Mouse (Mus musculus) Patski (cell line): ENCODE results near the gene Hoxa11. TPM values are rescaled to one million over a fixed set of nuclear protein-coding genes. Genes with fewer than 3 reads are reported as not detected.

ENCODE experiments used
- ATAC-seq: fragments of 100-300 bp; one replicate; pipeline ENCODE4 v1.8.0; 2021
- CTCF ChIA-PET: fragments of 350-600 bp; sonication (Branson Sonifier 250); formaldehyde crosslinking; loops from one replicate; lab custom pipeline; 2022; ENCODE audit warnings: inconsistent platforms; lab: Charles Lee
- POLR2A ChIA-PET: fragments of 350-600 bp; sonication (Branson Sonifier 250); formaldehyde crosslinking; loops from one replicate; lab custom pipeline; 2022; ENCODE audit warnings: antibody characterized with exemption, inconsistent platforms; lab: Charles Lee
- DNase-seq: peaks from one replicate; pipeline ENCODE4 v3.0.0-alpha.2; 2011; ENCODE audit warnings: low read depth, low spot score
- H3K27me3 ChIP-seq: fragments of 371-371 bp; one replicate; pipeline ENCODE4 v1.5.1; 2021
- CTCF ChIP-seq: fragments of 100-300 bp; IDR thresholded peaks from one replicate; pipeline ENCODE4 v1.5.1; 2021
- in situ Hi-C: fragments of 300-500 bp; cut with MboI; formaldehyde crosslinking; loops from 3 replicates; pipeline ENCODE4 v1.11.1; 2018; ENCODE audit warnings: low pct_unique_long_range_greater_than_20kb, mixed read lengths
- polyA plus RNA-seq: library from polyadenylated mRNA; unstranded; gene quantifications from one replicate; pipeline ENCODE4 v1.2.3, GENCODE M21; 2021

Gene Hoxa11
- polyA plus RNA-seq, 1 experiment from 2014 or later: 19.3 TPM

- H3K27me3 ChIP-seq: no peaks in the 10 kb centered on the region
- CTCF ChIA-PET: interaction anchor here (0.8 to 2.9 kb wide), 8 partner anchors 10 to 211 kb away, joined by 3 to 21 read pairs (median 4); partner anchors contain the start of genes Hoxa10 and Hoxa7
- POLR2A ChIA-PET: interaction anchor here (0.7 to 37.4 kb wide), 5 partner anchors 9 to 744 kb away, joined by 3 to 778 read pairs (median 153); partner anchors contain the start of genes 5730596B20Rik, Hoxa10, Hoxa11 and Hoxa7
- ATAC-seq (peak; percentile 35), DNase-seq (no peak)
- TF ChIP-seq CTCF: no peak
- in situ Hi-C loops: loop anchor here (25.0 kb wide), 1 partner anchor 501 kb away; no protein-coding TSS in a partner anchor
Observed at GRCm38 (mm10) chr6:52213119-52213986, 32.3 kb downstream of the Hoxa11 start, which contains the start of the genes Hoxa3 and Gm28308. TSS of gene Hoxa3 (minus strand) at chr6:52213336. TSS of gene Gm28308 (minus strand) at chr6:52213339.

GRCm38 (mm10) chr6:52212556-52213118 lies 33.0 kb downstream of the Hoxa11 start:
- H3K27me3 ChIP-seq: no peaks in the 10 kb centered on the region
- in situ Hi-C loops: loop anchor here (25.0 kb wide), 1 partner anchor 500 kb away; no protein-coding TSS in a partner anchor
- CTCF ChIA-PET: interaction anchor here (0.8 to 3.4 kb wide), 4 partner anchors 8 to 210 kb away, joined by 3 to 21 read pairs (median 12); partner anchors contain the start of gene Hoxa7
- POLR2A ChIA-PET: interaction anchor here (1.4 to 37.4 kb wide), 5 partner anchors 11 to 54 kb away, joined by 4 to 778 read pairs (median 153); partner anchors contain the start of genes 5730596B20Rik, Hoxa1, Hoxa10 and Hoxa11
- DNase-seq (no peak), ATAC-seq (no peak)
- TF ChIP-seq CTCF: no peak

GRCm38 (mm10) chr6:52211961-52212360 lies 33.6 kb downstream of the Hoxa11 start:
- ChIA-PET CTCF (interaction anchor here (1.0 to 3.4 kb wide), 7 partner anchors 9 to 34 kb away, joined by 3 to 21 read pairs (median 6); partner anchors contain the start of genes Hoxa10, Hoxa11, Hoxa7 and Hoxa9), POLR2A (interaction anchor here (1.4 to 37.4 kb wide), 6 partner anchors 11 to 207 kb away, joined by 4 to 778 read pairs (median 80); partner anchors contain the start of genes 5730596B20Rik, Hoxa1, Hoxa10 and Hoxa11)
- no peaks in the 10 kb centered on the region for H3K27me3 ChIP-seq
- in situ Hi-C loops: loop anchor here (25.0 kb wide), 1 partner anchor 500 kb away; no protein-coding TSS in a partner anchor
- no peak for DNase-seq
- no peak for TF ChIP-seq CTCF
- ATAC-seq: no peak

- no peak for TF ChIP-seq CTCF
- ChIA-PET POLR2A (interaction anchor here (0.5 to 37.4 kb wide), 7 partner anchors 12 to 275 kb away, joined by 3 to 778 read pairs (median 6); partner anchors contain the start of genes 5730596B20Rik, Hoxa1, Hoxa10 and Hoxa11), CTCF (interaction anchor here (0.8 to 3.4 kb wide), 13 partner anchors 9 to 209 kb away, joined by 3 to 21 read pairs (median 4); partner anchors contain the start of genes 5730596B20Rik, Hoxa10, Hoxa11 and Hoxa7)
- DNase-seq (no peak), ATAC-seq (peak; percentile 19)
- no peaks in the 10 kb centered on the region for H3K27me3 ChIP-seq
- in situ Hi-C loops: loop anchor here (25.0 kb wide), 1 partner anchor 499 kb away; no protein-coding TSS in a partner anchor
Observed at GRCm38 (mm10) chr6:52211170-52211935, 34.3 kb downstream of the Hoxa11 start.

GRCm38 (mm10) chr6:52209685-52210046 lies 35.9 kb downstream of the Hoxa11 start:
- no peak for TF ChIP-seq CTCF
- ChIA-PET POLR2A (interaction anchor here (0.6 to 37.4 kb wide), 5 partner anchors 14 to 274 kb away, joined by 3 to 778 read pairs (median 153); partner anchors contain the start of genes 5730596B20Rik, Hoxa10, Hoxa11 and Hoxa7), CTCF (interaction anchor here (1.2 to 3.4 kb wide), 6 partner anchors 11 to 32 kb away, joined by 3 to 21 read pairs (median 4); partner anchors contain the start of genes 5730596B20Rik, Hoxa10 and Hoxa7)
- ATAC-seq (no peak), DNase-seq (no peak)
- H3K27me3 ChIP-seq: no peaks in the 10 kb centered on the region
- in situ Hi-C loops: loop anchor here (5.0 to 25.0 kb wide), 3 partner anchors 202 to 497 kb away; no protein-coding TSS in a partner anchor

- no peak for DNase-seq
- POLR2A ChIA-PET: interaction anchor here (0.6 to 37.4 kb wide), 5 partner anchors 14 to 274 kb away, joined by 3 to 778 read pairs (median 153); partner anchors contain the start of genes 5730596B20Rik, Hoxa10, Hoxa11 and Hoxa7
- in situ Hi-C loops: loop anchor here (5.0 to 25.0 kb wide), 3 partner anchors 202 to 497 kb away; no protein-coding TSS in a partner anchor
- CTCF ChIA-PET: interaction anchor here (1.5 to 3.4 kb wide), 3 partner anchors 12 to 31 kb away, joined by 3 to 21 read pairs (median 5); partner anchors contain the start of genes 5730596B20Rik and Hoxa7
- no peak for TF ChIP-seq CTCF
- ATAC-seq: no peak
- H3K27me3 ChIP-seq: no peaks in the 10 kb centered on the region
Observed at GRCm38 (mm10) chr6:52208868-52209684, 36.5 kb downstream of the Hoxa11 start.

GRCm38 (mm10) chr6:52208072-52208867 lies 37.3 kb downstream of the Hoxa11 start, which contains the start of gene Hoxa6:
TSS of gene Hoxa6 (minus strand) at chr6:52208722.
- H3K27me3 ChIP-seq: no peaks in the 10 kb centered on the region
- ATAC-seq (no peak), DNase-seq (no peak)
- in situ Hi-C loops: loop anchor here (5.0 to 25.0 kb wide), 3 partner anchors 201 to 496 kb away; no protein-coding TSS in a partner anchor
- CTCF ChIA-PET: no interaction called here
- POLR2A ChIA-PET: interaction anchor here (1.0 to 37.4 kb wide), 4 partner anchors 15 to 50 kb away, joined by 3 to 778 read pairs (median 266); partner anchors contain the start of genes 5730596B20Rik, Hoxa10, Hoxa11 and Hoxa7
- TF ChIP-seq CTCF: no peak
